In genomic region chr17:24695326-24696010, GRCm38 (mm10) we compare ENCODE assay signal across 8 mouse cellular contexts. TPM values are rescaled to one million over a fixed set of nuclear protein-coding genes. Genes with fewer than 3 reads are reported as not detected.
DNase-seq lines count a peak whose midpoint lies in the region; ATAC-seq and TF ChIP-seq lines count a peak whose summit lies in the region.

No protein-coding gene starts in this region.

- TF ChIP-seq CTCF in Patski (IDR thresholded peaks at IDR 0.05) = no peak

- H3K79me2 ChIP-seq in macrophage (ENCODE audit: inconsistent target) = no peaks in the 10 kb centered on the region

- 13% methylated on average over 31 of the region's 51 CpGs for WGBS in heart, embryonic 15.5 days
- WGBS in hindbrain, embryonic 13.5 days = 7% methylated on average over 51 of the region's 51 CpGs
- 10% methylated on average over 43 of the region's 51 CpGs for WGBS in macrophage (ENCODE audit: missing documents)

- H3K36me3 ChIP-seq in heart, embryonic 15.5 days = peaks cover 17% of the 10 kb centered on the region
- H3K36me3 ChIP-seq in hindbrain, embryonic 13.5 days = peaks cover 30% of the 10 kb centered on the region
- H3K36me3 ChIP-seq in macrophage (ENCODE audit: inconsistent target) = peaks cover 5% of the 10 kb centered on the region; the same call in 1 of the 2 replicates

- H3K4me3 ChIP-seq in heart, embryonic 15.5 days = peak overlapping the region; percentile 76
- peak overlapping the region; percentile 78 for H3K4me3 ChIP-seq in hindbrain, embryonic 13.5 days
- H3K4me3 ChIP-seq in macrophage (ENCODE audit: inconsistent target) = peak overlapping the region; percentile 46

- in situ Hi-C loops in Patski (cut with MboI; ENCODE audit: low pct_unique_long_range_greater_than_20kb) = no loop called here

- ATAC-seq in heart, embryonic 15.5 days (replicated peaks; ENCODE audit: insufficient number of reproducible peaks, insufficient read depth, low FRiP score, low read depth) = no peak; the same call in 1 of the 2 replicates
- ATAC-seq in Patski = peak; percentile 17
- peak; percentile 21 for ATAC-seq in hindbrain, embryonic 13.5 days (ENCODE audit: low FRiP score)
- no peak for ATAC-seq in CD4-positive, CD25-positive, alpha-beta regulatory T cell, adult 4 months
- no peak for ATAC-seq in granulocyte monocyte progenitor cell, adult 5-6 weeks (replicated peaks; ENCODE audit: poor library complexity, severe bottlenecking)

- CTCF ChIA-PET in Patski (lab: Charles Lee) = no interaction called here

- H3K4me2 ChIP-seq in heart, embryonic 15.5 days = peak overlapping the region; percentile 92
- peak overlapping the region; percentile 78 for H3K4me2 ChIP-seq in hindbrain, embryonic 13.5 days

- H3K4me1 ChIP-seq in heart, embryonic 15.5 days (replicated peaks) = peaks cover 21% of the 10 kb centered on the region
- peaks cover 43% of the 10 kb centered on the region for H3K4me1 ChIP-seq in hindbrain, embryonic 13.5 days (replicated peaks)

- POLR2A ChIA-PET in Patski (lab: Charles Lee) = no interaction called here

- no peaks in the 10 kb centered on the region for H3K9me3 ChIP-seq in heart, embryonic 15.5 days (replicated peaks)
- no peaks in the 10 kb centered on the region for H3K9me3 ChIP-seq in hindbrain, embryonic 13.5 days

- H3K9ac ChIP-seq in heart, embryonic 15.5 days = peak overlapping the region; percentile 76
- H3K9ac ChIP-seq in hindbrain, embryonic 13.5 days = peak overlapping the region; percentile 88

- H3K27ac ChIP-seq in heart, embryonic 15.5 days = peak overlapping the region; percentile 81
- H3K27ac ChIP-seq in hindbrain, embryonic 13.5 days = peak overlapping the region; percentile 90
- H3K27ac ChIP-seq in macrophage = no peak overlapping the region

- DNase-seq in heart, adult 9 months (ENCODE audit: low spot score in 2 of 2) = no peak
- DNase-seq in Patski (ENCODE audit: low read depth, low spot score) = no peak
- no peak for DNase-seq in adrenal gland, adult 2 months

- peaks cover 8% of the 10 kb centered on the region for H3K27me3 ChIP-seq in heart, embryonic 15.5 days
- no peaks in the 10 kb centered on the region for H3K27me3 ChIP-seq in Patski
- peaks cover 18% of the 10 kb centered on the region for H3K27me3 ChIP-seq in hindbrain, embryonic 13.5 days

RNA-seq across cellular contexts. Expression of gene Gfer, which starts 0.5 kb away (rescaled TPM):
- polyA plus RNA-seq in heart, embryonic 15.5 days (2015; fragmentation: Nextera tagmentation; extraction: Ambion mirVana) = 26.3 and 26.8 TPM in 2 replicates
- polyA plus RNA-seq in Patski (2021) (47.6 TPM), macrophage (2018) (16.2 to 28.0 TPM (median 20.3 TPM) in 3 replicates)
- 38.7 and 38.9 TPM in 2 replicates for polyA plus RNA-seq in hindbrain, embryonic 13.5 days (2015; fragmentation: Nextera tagmentation; extraction: Ambion mirVana)
- 10 to 100 TPM in 7 of 26 experiments, 1 to 10 TPM in 18, under 1 TPM in 1; 0.97 to 14.5 (median 5.4) TPM for total RNA-seq in macrophage (2018; cell fraction: chromatin; rRNA removed)
- 10 to 100 TPM; 10.6 to 30.4 (median 22.3) TPM for total RNA-seq in macrophage (2018; cell fraction: cytosol; rRNA removed)
- total RNA-seq in macrophage (2018; cell fraction: nucleus; rRNA removed) = 10 to 100 TPM in 12 of 26 experiments, 1 to 10 TPM in 14; 2.8 to 25.4 (median 9.4) TPM
- polyA plus RNA-seq in CD4-positive, CD25-positive, alpha-beta regulatory T cell, adult 4 months (2017; shearing (Covaris generic)) = 10 to 100 TPM; 13.5 to 21.7 TPM
- 10 to 100 TPM; 37.7 to 41.6 TPM for total RNA-seq in adrenal gland, adult 2 months (2021)
- 40.7 and 43.1 TPM in 2 replicates for polyA plus RNA-seq in adrenal gland, adult 2 months (2012; rRNA removed)
- 28.9 and 33.2 TPM in 2 replicates for total RNA-seq in granulocyte monocyte progenitor cell, adult 5-6 weeks (2014; fragmentation: Nextera tagmentation)
- total RNA-seq in granulocyte monocyte progenitor cell, adult 5-6 weeks (2017) = 45.1 and 64.0 TPM in 2 replicates

RNA-seq across cellular contexts. Expression of gene Noxo1, which starts 0.6 kb away (rescaled TPM):
- polyA plus RNA-seq in heart, embryonic 15.5 days (2015; fragmentation: Nextera tagmentation; extraction: Ambion mirVana) = 0.94 and 1.3 TPM in 2 replicates
- polyA plus RNA-seq in Patski (2021) = 2.4 TPM
- 2.9 and 3.4 TPM in 2 replicates for polyA plus RNA-seq in hindbrain, embryonic 13.5 days (2015; fragmentation: Nextera tagmentation; extraction: Ambion mirVana)
- total RNA-seq in macrophage (2018; cell fraction: chromatin; rRNA removed) = 10 to 100 TPM in 3 of 26 experiments, 1 to 10 TPM in 23; 2.2 to 14.6 (median 7.0) TPM
- total RNA-seq in macrophage (2018; cell fraction: cytosol; rRNA removed) = 1 to 10 TPM in 16 of 26 experiments, under 1 TPM in 10; 0.32 to 2.4 (median 1.2) TPM
- 10 to 100 TPM in 2 of 26 experiments, 1 to 10 TPM in 24; 1.4 to 11.1 (median 4.1) TPM for total RNA-seq in macrophage (2018; cell fraction: nucleus; rRNA removed)
- 0.50 to 3.8 TPM (median 0.72 TPM) in 3 replicates for polyA plus RNA-seq in macrophage (2018)
- 1 to 10 TPM; 1.2 to 1.4 TPM for polyA plus RNA-seq in CD4-positive, CD25-positive, alpha-beta regulatory T cell, adult 4 months (2017; shearing (Covaris generic))
- total RNA-seq in adrenal gland, adult 2 months (2021) = 1 to 10 TPM; 2.8 to 6.4 TPM
- polyA plus RNA-seq in adrenal gland, adult 2 months (2012; rRNA removed) = 4.9 and 9.4 TPM in 2 replicates
- 1.4 TPM in 1 of 2 replicates, not detected in the other for total RNA-seq in granulocyte monocyte progenitor cell, adult 5-6 weeks (2014; fragmentation: Nextera tagmentation)
- total RNA-seq in granulocyte monocyte progenitor cell, adult 5-6 weeks (2017) = 0.60 and 2.1 TPM in 2 replicates

RNA-seq across cellular contexts. Expression of gene Syngr3, which starts 5.7 kb away (rescaled TPM):
- 0.44 and 3.0 TPM in 2 replicates for polyA plus RNA-seq in heart, embryonic 15.5 days (2015; fragmentation: Nextera tagmentation; extraction: Ambion mirVana)
- 2.7 TPM for polyA plus RNA-seq in Patski (2021)
- polyA plus RNA-seq in hindbrain, embryonic 13.5 days (2015; fragmentation: Nextera tagmentation; extraction: Ambion mirVana) = 114 and 115 TPM in 2 replicates
- under 1 TPM in 6 of 26 experiments, not detected in 20; 0.33 to 0.71 (median 0.49) TPM for total RNA-seq in macrophage (2018; cell fraction: chromatin; rRNA removed)
- total RNA-seq in macrophage (2018; cell fraction: cytosol; rRNA removed) = under 1 TPM in 24 of 26 experiments, not detected in 2; 0.06 to 0.65 (median 0.17) TPM
- 1 to 10 TPM in 3 of 26 experiments, under 1 TPM in 10, not detected in 13; 0.28 to 2.1 (median 0.72) TPM for total RNA-seq in macrophage (2018; cell fraction: nucleus; rRNA removed)
- polyA plus RNA-seq in macrophage (2018) = 0.14 to 0.76 TPM (median 0.19 TPM) in 3 replicates
- 1 to 10 TPM; 1.1 TPM for polyA plus RNA-seq in CD4-positive, CD25-positive, alpha-beta regulatory T cell, adult 4 months (2017; shearing (Covaris generic))
- total RNA-seq in adrenal gland, adult 2 months (2021) = 1 to 10 TPM; 2.0 to 2.4 TPM
- 2.1 and 5.3 TPM in 2 replicates for polyA plus RNA-seq in adrenal gland, adult 2 months (2012; rRNA removed)
- total RNA-seq in granulocyte monocyte progenitor cell, adult 5-6 weeks (2014; fragmentation: Nextera tagmentation) = not detected in 2 replicates
- total RNA-seq in granulocyte monocyte progenitor cell, adult 5-6 weeks (2017) = not detected in 2 replicates

RNA-seq across cellular contexts. Expression of gene Tbl3, which starts 12.0 kb away (rescaled TPM):
- 34.4 and 50.9 TPM in 2 replicates for polyA plus RNA-seq in heart, embryonic 15.5 days (2015; fragmentation: Nextera tagmentation; extraction: Ambion mirVana)
- polyA plus RNA-seq in Patski (2021) (66.1 TPM), macrophage (2018) (10.6 to 22.6 TPM (median 18.7 TPM) in 3 replicates)
- 69.0 and 70.6 TPM in 2 replicates for polyA plus RNA-seq in hindbrain, embryonic 13.5 days (2015; fragmentation: Nextera tagmentation; extraction: Ambion mirVana)
- total RNA-seq in macrophage (2018; cell fraction: chromatin; rRNA removed) = 10 to 100 TPM in 25 of 26 experiments, 1 to 10 TPM in 1; 8.7 to 36.7 (median 20.1) TPM
- total RNA-seq in macrophage (2018; cell fraction: cytosol; rRNA removed) = 10 to 100 TPM in 25 of 26 experiments, 1 to 10 TPM in 1; 9.6 to 20.1 (median 15.0) TPM
- total RNA-seq in macrophage (2018; cell fraction: nucleus; rRNA removed) = 10 to 100 TPM in 21 of 26 experiments, 1 to 10 TPM in 5; 5.1 to 28.2 (median 13.1) TPM
- polyA plus RNA-seq in CD4-positive, CD25-positive, alpha-beta regulatory T cell, adult 4 months (2017; shearing (Covaris generic)) = 10 to 100 TPM; 38.1 to 71.3 TPM
- 10 to 100 TPM; 27.9 to 41.1 TPM for total RNA-seq in adrenal gland, adult 2 months (2021)
- 49.0 and 63.2 TPM in 2 replicates for polyA plus RNA-seq in adrenal gland, adult 2 months (2012; rRNA removed)
- total RNA-seq in granulocyte monocyte progenitor cell, adult 5-6 weeks (2014; fragmentation: Nextera tagmentation) = 39.5 and 44.5 TPM in 2 replicates
- total RNA-seq in granulocyte monocyte progenitor cell, adult 5-6 weeks (2017) = 44.1 and 54.9 TPM in 2 replicates

RNA-seq across cellular contexts. Expression of gene Rnf151, which starts 22.4 kb away (rescaled TPM):
- 0.13 TPM in 1 of 2 replicates, not detected in the other for polyA plus RNA-seq in heart, embryonic 15.5 days (2015; fragmentation: Nextera tagmentation; extraction: Ambion mirVana)
- polyA plus RNA-seq in Patski (2021) (0.08 TPM), macrophage (2018) (not detected in 3 replicates)
- 0.27 TPM in 1 of 2 replicates, not detected in the other for polyA plus RNA-seq in hindbrain, embryonic 13.5 days (2015; fragmentation: Nextera tagmentation; extraction: Ambion mirVana)
- total RNA-seq in macrophage (2018; cell fraction: chromatin; rRNA removed) = 1 to 10 TPM in 1 of 26 experiments, under 1 TPM in 4, not detected in 21; 0.52 to 1.0 (median 0.70) TPM
- total RNA-seq in macrophage (2018; cell fraction: cytosol; rRNA removed) = not detected
- total RNA-seq in macrophage (2018; cell fraction: nucleus; rRNA removed) = 1 to 10 TPM in 2 of 26 experiments, under 1 TPM in 3, not detected in 21; 0.44 to 1.5 (median 0.57) TPM
- polyA plus RNA-seq in CD4-positive, CD25-positive, alpha-beta regulatory T cell, adult 4 months (2017; shearing (Covaris generic)) = not detected
- not detected for total RNA-seq in adrenal gland, adult 2 months (2021)
- polyA plus RNA-seq in adrenal gland, adult 2 months (2012; rRNA removed) = 0.25 and 0.61 TPM in 2 replicates
- 1.2 TPM in 1 of 2 replicates, not detected in the other for total RNA-seq in granulocyte monocyte progenitor cell, adult 5-6 weeks (2014; fragmentation: Nextera tagmentation)
- total RNA-seq in granulocyte monocyte progenitor cell, adult 5-6 weeks (2017) = not detected in 2 replicates

Comparison
In these comparisons a context has a peak if more than half of its experiments do, and no peak if none do; other contexts are left out.
1. ATAC-seq: peak in Patski (single experiment) and hindbrain, embryonic 13.5 days (single experiment); none in heart, embryonic 15.5 days (single experiment), CD4-positive, CD25-positive, alpha-beta regulatory T cell, adult 4 months (single experiment) and granulocyte monocyte progenitor cell, adult 5-6 weeks (single experiment).
2. RNA of gene Syngr3, which starts 5.7 kb away (polyA plus RNA-seq): 114 to 115 TPM in hindbrain, embryonic 13.5 days; 2.7 TPM in Patski (single experiment), 2.1 to 5.3 TPM in adrenal gland, adult 2 months, 1.1 TPM in CD4-positive, CD25-positive, alpha-beta regulatory T cell, adult 4 months, 0.44 to 3.0 TPM in heart, embryonic 15.5 days and 0.14 to 0.76 TPM in macrophage; every median in the first group is over 10 times any median in the second.
3. Peak in every context shown above with its lines, with median percentiles within 50 percentile points of each other: H3K4me3 ChIP-seq.